Mouse (Mus musculus): ENCODE results near the gene Eef2kmt. TPM values are rescaled to one million over a fixed set of nuclear protein-coding genes. Genes with fewer than 3 reads are reported as not detected.

Gene Eef2kmt
- polyA plus RNA-seq, 1 experiment = 10.0 TPM

- Histone ChIP-seq H3K27ac (ENCODE audit: insufficient read depth, low read length) (peak within 1 kb of the TSS; percentile 24; the same call in 1 of the 2 replicates), H3K4me1 (ENCODE audit: control insufficient read depth, insufficient read depth, low read length) (no peaks in the 10 kb centered on the region), H3K4me3 (ENCODE audit: insufficient read depth, low read length) (no peak within 1 kb of the TSS)
- TF ChIP-seq POLR2A (IDR thresholded peaks at IDR 0.05; ENCODE audit: extremely low read depth, insufficient read depth, low read length) (no peak), CTCF (IDR thresholded peaks at IDR 0.05; ENCODE audit: extremely low read depth, insufficient read depth, low read length) (no peak)
Observed at GRCm38 (mm10) chr16:5222140-5222539, 33.6 kb downstream of the Eef2kmt start, which contains the start of gene AU021092. TSS of gene AU021092 (minus strand) at chr16:5222299.

- Histone ChIP-seq H3K4me1 (ENCODE audit: control insufficient read depth, insufficient read depth, low read length) (no peaks in the 10 kb centered on the region), H3K4me3 (ENCODE audit: insufficient read depth, low read length) (no peak overlapping the region), H3K27ac (ENCODE audit: insufficient read depth, low read length) (no peak overlapping the region)
- TF ChIP-seq CTCF (IDR thresholded peaks at IDR 0.05; ENCODE audit: extremely low read depth, insufficient read depth, low read length) (no peak), POLR2A (IDR thresholded peaks at IDR 0.05; ENCODE audit: extremely low read depth, insufficient read depth, low read length) (no peak)
Observed at GRCm38 (mm10) chr16:5221403-5221802, 34.4 kb downstream of the Eef2kmt start.

DNA sequence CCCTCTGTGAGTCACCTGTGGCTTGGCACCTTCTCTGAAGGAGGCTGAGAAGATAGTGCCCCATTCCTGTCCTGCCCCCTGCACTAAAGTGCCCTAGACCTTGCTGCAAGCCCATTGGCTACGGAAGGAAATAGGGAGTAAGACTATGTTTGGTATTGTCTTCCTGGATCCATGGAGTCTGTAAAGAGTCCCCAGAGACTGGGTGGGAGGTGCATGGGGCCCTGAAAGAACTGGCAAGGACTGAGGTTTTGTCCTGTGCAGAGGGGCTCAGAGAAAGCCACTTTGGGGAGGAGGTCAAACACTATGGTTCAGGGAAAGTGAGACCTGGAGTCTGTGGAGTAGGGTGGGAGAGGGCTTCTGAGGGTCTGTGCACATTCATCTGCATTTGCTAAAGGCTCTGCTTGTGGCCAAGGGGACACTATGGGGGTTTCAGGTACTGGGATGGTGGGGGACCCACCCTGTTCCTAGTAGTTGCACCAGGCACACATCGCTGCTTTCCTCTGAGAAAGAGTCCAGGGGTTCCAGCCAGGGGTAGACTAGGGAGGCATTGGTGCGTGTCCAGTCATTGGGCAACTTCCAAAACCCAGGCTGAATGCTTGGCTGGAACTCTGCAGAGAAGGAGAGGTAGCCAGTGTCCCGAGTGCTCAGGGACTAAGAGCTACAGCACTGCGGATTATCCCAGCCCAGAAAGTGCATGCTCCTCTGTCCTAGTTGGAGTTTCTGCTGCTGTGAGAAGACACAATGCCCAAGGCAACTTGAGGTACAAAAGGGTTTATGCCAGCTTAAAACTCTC lies 38.2 kb downstream of the Eef2kmt start:
- H3K4me1 ChIP-seq (ENCODE audit: control insufficient read depth, insufficient read depth, low read length) = 0 out of 2 replicates have a peak, but pooled peaks cover 2% of the 10 kb centered on the region
- no peak for TF ChIP-seq POLR2A (IDR thresholded peaks at IDR 0.05; ENCODE audit: extremely low read depth, insufficient read depth, low read length)
- no peak for TF ChIP-seq CTCF (IDR thresholded peaks at IDR 0.05; ENCODE audit: extremely low read depth, insufficient read depth, low read length)
- H3K27ac ChIP-seq (ENCODE audit: insufficient read depth, low read length) = no peak overlapping the region
- H3K4me3 ChIP-seq (ENCODE audit: insufficient read depth, low read length) = no peak overlapping the region

- no peak for TF ChIP-seq CTCF (IDR thresholded peaks at IDR 0.05; ENCODE audit: extremely low read depth, insufficient read depth, low read length)
- no peak for TF ChIP-seq POLR2A (IDR thresholded peaks at IDR 0.05; ENCODE audit: extremely low read depth, insufficient read depth, low read length)
- Histone ChIP-seq H3K27ac (ENCODE audit: insufficient read depth, low read length) (no peak overlapping the region), H3K4me1 (ENCODE audit: control insufficient read depth, insufficient read depth, low read length) (0 out of 2 replicates have a peak, but pooled peaks cover 2% of the 10 kb centered on the region), H3K4me3 (ENCODE audit: insufficient read depth, low read length) (no peak overlapping the region)
Observed at GRCm38 (mm10) chr16:5216686-5217085, 39.1 kb downstream of the Eef2kmt start.

DNA sequence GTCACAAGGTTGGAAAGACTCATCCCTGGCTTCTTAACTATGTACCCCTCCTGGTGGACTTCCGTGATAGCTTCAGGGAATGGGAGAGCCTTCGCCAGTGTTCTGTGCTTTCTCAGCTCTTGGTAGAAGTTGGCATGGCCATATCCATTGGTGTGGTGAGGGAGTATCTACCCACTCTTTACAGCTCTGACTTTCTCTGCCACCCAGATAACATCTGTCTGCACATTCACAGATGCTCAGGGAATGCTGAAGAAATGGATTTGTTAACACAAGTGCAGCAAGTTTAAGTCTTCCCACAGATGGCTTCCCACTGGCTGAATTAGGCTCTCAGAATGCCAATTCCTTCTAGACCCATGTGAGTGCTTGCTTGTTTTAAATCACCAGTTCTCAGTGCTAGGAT lies 41.7 kb downstream of the Eef2kmt start:
- Histone ChIP-seq H3K4me1 (ENCODE audit: control insufficient read depth, insufficient read depth, low read length) (0 out of 2 replicates have a peak, but pooled peaks cover 2% of the 10 kb centered on the region), H3K27ac (ENCODE audit: insufficient read depth, low read length) (no peak overlapping the region), H3K4me3 (ENCODE audit: insufficient read depth, low read length) (no peak overlapping the region)
- TF ChIP-seq CTCF (IDR thresholded peaks at IDR 0.05; ENCODE audit: extremely low read depth, insufficient read depth, low read length) (no peak), POLR2A (IDR thresholded peaks at IDR 0.05; ENCODE audit: extremely low read depth, insufficient read depth, low read length) (no peak)

GRCm38 (mm10) chr16:5212150-5212549 lies 43.6 kb downstream of the Eef2kmt start:
- TF ChIP-seq CTCF (IDR thresholded peaks at IDR 0.05; ENCODE audit: extremely low read depth, insufficient read depth, low read length) (no peak), POLR2A (IDR thresholded peaks at IDR 0.05; ENCODE audit: extremely low read depth, insufficient read depth, low read length) (no peak)
- Histone ChIP-seq H3K27ac (ENCODE audit: insufficient read depth, low read length) (no peak overlapping the region), H3K4me3 (ENCODE audit: insufficient read depth, low read length) (no peak overlapping the region), H3K4me1 (ENCODE audit: control insufficient read depth, insufficient read depth, low read length) (0 out of 2 replicates have a peak, but pooled peaks cover 2% of the 10 kb centered on the region)

- TF ChIP-seq POLR2A (IDR thresholded peaks at IDR 0.05; ENCODE audit: extremely low read depth, insufficient read depth, low read length) (no peak), CTCF (IDR thresholded peaks at IDR 0.05; ENCODE audit: extremely low read depth, insufficient read depth, low read length) (no peak)
- Histone ChIP-seq H3K4me1 (ENCODE audit: control insufficient read depth, insufficient read depth, low read length) (0 out of 2 replicates have a peak, but pooled peaks cover 2% of the 10 kb centered on the region), H3K27ac (ENCODE audit: insufficient read depth, low read length) (no peak overlapping the region), H3K4me3 (ENCODE audit: insufficient read depth, low read length) (no peak overlapping the region)
Observed at GRCm38 (mm10) chr16:5210365-5210764, 45.4 kb downstream of the Eef2kmt start.

DNA sequence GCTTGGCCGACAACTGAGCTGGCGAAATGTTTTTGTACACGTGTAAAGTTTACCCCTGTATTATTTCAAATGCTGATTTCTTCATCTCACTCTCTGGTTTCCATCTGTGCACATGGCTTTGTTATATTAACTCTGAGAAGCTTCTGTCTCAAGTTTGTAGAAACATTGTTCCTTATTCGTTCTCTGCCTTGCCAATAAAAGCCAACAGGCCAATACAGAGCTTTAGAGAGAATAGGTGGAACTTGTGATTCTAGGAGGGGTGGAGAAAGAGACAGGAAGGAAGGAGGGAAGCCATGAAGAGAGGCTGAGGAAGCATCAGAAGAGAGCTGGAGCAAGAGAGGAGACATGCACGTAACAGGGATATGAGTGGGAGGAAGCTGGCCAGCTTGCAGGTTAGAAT lies 49.7 kb downstream of the Eef2kmt start:
- Histone ChIP-seq H3K4me1 (ENCODE audit: control insufficient read depth, insufficient read depth, low read length) (no peaks in the 10 kb centered on the region; the same call in 1 of the 2 replicates), H3K4me3 (ENCODE audit: insufficient read depth, low read length) (no peak overlapping the region), H3K27ac (ENCODE audit: insufficient read depth, low read length) (no peak overlapping the region)
- no peak for TF ChIP-seq CTCF (IDR thresholded peaks at IDR 0.05; ENCODE audit: extremely low read depth, insufficient read depth, low read length)
- no peak for TF ChIP-seq POLR2A (IDR thresholded peaks at IDR 0.05; ENCODE audit: extremely low read depth, insufficient read depth, low read length)

- Histone ChIP-seq H3K4me1 (ENCODE audit: control insufficient read depth, insufficient read depth, low read length) (no peaks in the 10 kb centered on the region; the same call in 1 of the 2 replicates), H3K4me3 (ENCODE audit: insufficient read depth, low read length) (no peak overlapping the region), H3K27ac (ENCODE audit: insufficient read depth, low read length) (no peak overlapping the region)
- TF ChIP-seq POLR2A (IDR thresholded peaks at IDR 0.05; ENCODE audit: extremely low read depth, insufficient read depth, low read length) = no peak
- no peak for TF ChIP-seq CTCF (IDR thresholded peaks at IDR 0.05; ENCODE audit: extremely low read depth, insufficient read depth, low read length)
Observed at GRCm38 (mm10) chr16:5205431-5205970, 50.3 kb downstream of the Eef2kmt start.
